Mouse (Mus musculus): ENCODE measurements around the gene Olfr64. TPM values are rescaled to one million over a fixed set of nuclear protein-coding genes. Genes with fewer than 3 reads are reported as not detected.

Olfr64 gene
- polyA plus RNA-seq, 1 experiment, result not detected

GRCm38 (mm10) chr7:103843034-103843433 is 51.3 kb downstream of the Olfr64 start, which contains the start of gene Hbb-bh1:
Gene Hbb-bh1, minus strand, starts transcription at chr7:103843164.
- no peak for DNase-seq
- Histone ChIP-seq H3K4me1 (ENCODE audit: control insufficient read depth, insufficient read depth, low read length) (no peaks in the 10 kb centered on the region), H3K4me3 (replicated peaks; ENCODE audit: extremely low read depth, low read depth, low read length) (no peak within 1 kb of the TSS)
- TF ChIP-seq CTCF (IDR thresholded peaks at IDR 0.05; ENCODE audit: insufficient read depth, low read length) (no peak), POLR2A (IDR thresholded peaks at IDR 0.05; ENCODE audit: borderline replicate concordance, extremely low read depth, low read depth, low read length) (no peak)
- WGBS, result 72% methylated on average over 2 of the region's 2 CpGs

DNA sequence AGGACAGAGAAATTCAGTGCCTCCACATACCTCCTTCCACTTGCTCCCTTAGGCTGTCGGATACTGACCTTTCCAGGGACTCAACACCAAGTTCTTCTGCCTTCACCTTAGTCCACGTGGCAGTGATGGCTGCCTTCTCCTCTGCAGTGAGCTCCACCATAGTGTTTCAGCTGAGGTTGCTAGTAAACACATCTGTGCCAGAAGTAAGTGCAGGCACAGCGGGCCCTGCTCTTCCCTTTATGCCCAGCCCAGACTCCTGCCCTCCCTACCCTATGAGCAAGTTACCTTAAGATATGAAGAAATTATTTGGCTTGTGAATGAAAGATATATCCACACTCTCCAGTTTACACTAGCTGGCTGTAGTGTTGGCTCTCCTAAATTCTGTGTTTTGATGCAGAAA is 54.0 kb downstream of the Olfr64 start, which contains the start of gene Hbb-bh2:
TSS of gene Hbb-bh2 (minus strand) at position 253 of the 400 bp plus-strand sequence.
- Histone ChIP-seq H3K4me3 (replicated peaks; ENCODE audit: extremely low read depth, low read depth, low read length) (no peak within 1 kb of the TSS), H3K4me1 (ENCODE audit: control insufficient read depth, insufficient read depth, low read length) (no peaks in the 10 kb centered on the region)
- TF ChIP-seq CTCF (IDR thresholded peaks at IDR 0.05; ENCODE audit: insufficient read depth, low read length), result no peak
- TF ChIP-seq POLR2A (IDR thresholded peaks at IDR 0.05; ENCODE audit: borderline replicate concordance, extremely low read depth, low read depth, low read length), result no peak
- WGBS, result 66% methylated on average over 3 of the region's 3 CpGs
- DNase-seq, result no peak

Other genes with a start within 250 kb of the Olfr64 start
- gene Olfr623, start 230.8 kb downstream of the Olfr64 start, polyA plus RNA-seq (2012; rRNA removed), result not detected in 2 replicates
- not detected in 2 replicates for gene Olfr624, start 223.3 kb downstream of the Olfr64 start, polyA plus RNA-seq (2012; rRNA removed)
- not detected in 2 replicates for gene Olfr625-ps1, start 211.8 kb downstream of the Olfr64 start, polyA plus RNA-seq (2012; rRNA removed)
- gene Olfr243, start 179.8 kb downstream of the Olfr64 start, polyA plus RNA-seq (2012; rRNA removed), result not detected in 2 replicates
- not detected in 2 replicates for gene Olfr628, start 164.1 kb downstream of the Olfr64 start, polyA plus RNA-seq (2012; rRNA removed)
- not detected in 2 replicates for gene Olfr629, start 149.5 kb downstream of the Olfr64 start, polyA plus RNA-seq (2012; rRNA removed)
- not detected in 2 replicates for gene Olfr630, start 137.2 kb downstream of the Olfr64 start, polyA plus RNA-seq (2012; rRNA removed)
- gene Olfr69, start 122.9 kb downstream of the Olfr64 start, polyA plus RNA-seq (2012; rRNA removed), result not detected in 2 replicates
- not detected in 2 replicates for gene Olfr68, start 114.8 kb downstream of the Olfr64 start, polyA plus RNA-seq (2012; rRNA removed)
- not detected in 2 replicates for gene Olfr67, start 102.7 kb downstream of the Olfr64 start, polyA plus RNA-seq (2012; rRNA removed)
- gene Hbb-bt, start 80.5 kb downstream of the Olfr64 start, polyA plus RNA-seq (2012; rRNA removed), result 1,037 and 2,074 TPM in 2 replicates
- 9,354 and 20,945 TPM in 2 replicates for gene Hbb-bs, start 66.4 kb downstream of the Olfr64 start, polyA plus RNA-seq (2012; rRNA removed)
- gene Hbb-bh2, start 54.0 kb downstream of the Olfr64 start, polyA plus RNA-seq (2012; rRNA removed), result not detected in 2 replicates
- not detected in 2 replicates for gene Hbb-bh1, start 51.3 kb downstream of the Olfr64 start, polyA plus RNA-seq (2012; rRNA removed)
- 0.37 TPM in 1 of 2 replicates, not detected in the other for gene Hbb-y, start 41.3 kb downstream of the Olfr64 start, polyA plus RNA-seq (2012; rRNA removed)
- not detected in 2 replicates for gene Olfr66, start 8.2 kb downstream of the Olfr64 start, polyA plus RNA-seq (2012; rRNA removed)
- gene Olfr65, start 9.0 kb upstream of the Olfr64 start, polyA plus RNA-seq (2012; rRNA removed), result not detected in 2 replicates
- gene Olfr631, start 34.3 kb upstream of the Olfr64 start, polyA plus RNA-seq (2012; rRNA removed), result not detected in 2 replicates
- not detected in 2 replicates for gene Olfr632, start 39.9 kb upstream of the Olfr64 start, polyA plus RNA-seq (2012; rRNA removed)
- gene Olfr633, start 50.0 kb upstream of the Olfr64 start, polyA plus RNA-seq (2012; rRNA removed), result not detected in 2 replicates
- gene Olfr635, start 76.7 kb upstream of the Olfr64 start, polyA plus RNA-seq (2012; rRNA removed), result not detected in 2 replicates
- gene Olfr638, start 104.3 kb upstream of the Olfr64 start, polyA plus RNA-seq (2012; rRNA removed), result not detected in 2 replicates
- gene Olfr639, start 122.8 kb upstream of the Olfr64 start, polyA plus RNA-seq (2012; rRNA removed), result not detected in 2 replicates
- not detected in 2 replicates for gene Olfr640, start 131.1 kb upstream of the Olfr64 start, polyA plus RNA-seq (2012; rRNA removed)
- not detected in 2 replicates for gene Olfr641, start 141.0 kb upstream of the Olfr64 start, polyA plus RNA-seq (2012; rRNA removed)
- not detected in 2 replicates for gene Olfr642, start 158.2 kb upstream of the Olfr64 start, polyA plus RNA-seq (2012; rRNA removed)
- gene 4930516K23Rik, start 167.0 kb upstream of the Olfr64 start, polyA plus RNA-seq (2012; rRNA removed), result not detected in 2 replicates
- gene Olfr644, start 177.4 kb upstream of the Olfr64 start, polyA plus RNA-seq (2012; rRNA removed), result not detected in 2 replicates
- not detected in 2 replicates for gene Olfr645, start 191.0 kb upstream of the Olfr64 start, polyA plus RNA-seq (2012; rRNA removed)
- not detected in 2 replicates for gene Olfr646, start 210.4 kb upstream of the Olfr64 start, polyA plus RNA-seq (2012; rRNA removed)
- not detected in 2 replicates for gene Ubqln5, start 235.3 kb upstream of the Olfr64 start, polyA plus RNA-seq (2012; rRNA removed)
- not detected in 2 replicates for gene Olfr643, start 242.9 kb upstream of the Olfr64 start, polyA plus RNA-seq (2012; rRNA removed)
- gene Ubqln3, start 248.8 kb upstream of the Olfr64 start, polyA plus RNA-seq (2012; rRNA removed), result not detected in 2 replicates